Mouse (Mus musculus): ENCODE data around the gene Polr2f.

DNA sequence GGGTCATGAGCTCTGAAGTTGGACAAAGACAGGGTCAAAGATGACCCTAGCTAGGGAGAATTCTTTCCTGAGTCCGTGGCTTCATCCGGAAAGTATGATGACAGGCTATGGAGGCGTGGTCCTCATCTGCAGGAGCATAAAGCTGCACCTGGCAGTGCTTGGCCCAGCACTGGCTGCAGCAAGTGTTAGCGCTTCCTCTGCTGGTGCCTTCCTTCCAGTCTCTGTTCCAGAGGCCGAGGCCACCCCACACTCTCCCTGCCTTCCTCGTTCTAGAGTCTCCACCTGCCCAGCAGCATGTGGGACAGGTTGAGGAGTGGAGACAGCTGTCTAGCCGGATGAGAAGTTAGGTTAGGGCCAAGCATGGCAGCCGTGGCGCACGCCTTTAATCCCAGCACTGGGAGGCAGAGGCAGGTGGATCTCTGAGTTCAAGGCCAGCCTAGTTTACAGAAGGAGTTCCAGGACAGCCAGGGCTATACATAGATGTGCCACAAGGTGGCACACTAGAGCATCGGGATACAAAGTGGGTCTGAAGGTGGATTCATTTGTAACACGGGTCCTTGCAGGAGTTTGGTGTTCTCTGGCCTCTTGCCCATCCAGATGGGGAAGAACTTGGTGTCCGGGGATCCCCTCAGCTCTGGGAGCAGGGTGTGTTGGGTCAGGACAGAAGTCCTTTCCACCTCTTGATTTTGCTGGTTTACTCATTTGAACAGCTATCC is 14.4 kb upstream of the Polr2f start:
- TF ChIP-seq MYOD1 (IDR thresholded peaks at IDR 0.05; ENCODE audit: control insufficient read depth, insufficient read length, low read depth) (peak; percentile 43), CTCF (IDR thresholded peaks at IDR 0.05; ENCODE audit: control insufficient read depth, insufficient read depth, insufficient read length) (peak; percentile 74), MYOG (IDR thresholded peaks at IDR 0.05; ENCODE audit: control insufficient read depth, extremely low read depth, insufficient read length) (no peak), MAX (IDR thresholded peaks at IDR 0.05) (no peak), FOSL1 (IDR thresholded peaks at IDR 0.05; ENCODE audit: insufficient read depth, low read length, poor library complexity, severe bottlenecking) (no peak), CEBPB (IDR thresholded peaks at IDR 0.05; ENCODE audit: low read depth) (no peak)
